Mouse (Mus musculus): ENCODE results near the gene Adh6a.

The Adh6a gene

GRCm38 (mm10) chr3:138312965-138313364 lies at the start of gene Adh6a:
TSS of gene Adh6a (plus strand) at chr3:138313286.
- in situ Hi-C loops (cut with MboI, MseI): no loop called here

GRCm38 (mm10) chr3:138264648-138265047 lies 48.4 kb upstream of the Adh6a start:
- in situ Hi-C loops (cut with MboI, MseI): no loop called here

- in situ Hi-C loops (cut with MboI, MseI): no loop called here
Measured at GRCm38 (mm10) chr3:138270507-138270906, 42.6 kb upstream of the Adh6a start.

- in situ Hi-C loops (cut with MboI, MseI): no loop called here
Measured at GRCm38 (mm10) chr3:138271297-138271696, 41.8 kb upstream of the Adh6a start.

GRCm38 (mm10) chr3:138273080-138273479 lies 40.0 kb upstream of the Adh6a start:
- in situ Hi-C loops (cut with MboI, MseI): no loop called here

GRCm38 (mm10) chr3:138275100-138275499 lies 38.0 kb upstream of the Adh6a start:
- in situ Hi-C loops (cut with MboI, MseI): no loop called here

GRCm38 (mm10) chr3:138282556-138282955 lies 30.5 kb upstream of the Adh6a start:
- in situ Hi-C loops (cut with MboI, MseI): no loop called here

- in situ Hi-C loops (cut with MboI, MseI): no loop called here
Measured at GRCm38 (mm10) chr3:138283831-138284230, 29.3 kb upstream of the Adh6a start.

GRCm38 (mm10) chr3:138285986-138286385 lies 27.1 kb upstream of the Adh6a start:
- in situ Hi-C loops (cut with MboI, MseI): no loop called here

GRCm38 (mm10) chr3:138287686-138288085 lies 25.4 kb upstream of the Adh6a start:
- in situ Hi-C loops (cut with MboI, MseI): no loop called here

GRCm38 (mm10) chr3:138290672-138291071 lies 22.4 kb upstream of the Adh6a start:
- in situ Hi-C loops (cut with MboI, MseI): no loop called here

GRCm38 (mm10) chr3:138291529-138292117 lies 21.5 kb upstream of the Adh6a start:
- in situ Hi-C loops (cut with MboI, MseI): no loop called here

GRCm38 (mm10) chr3:138293298-138293895 lies 19.7 kb upstream of the Adh6a start:
- in situ Hi-C loops (cut with MboI, MseI): no loop called here

GRCm38 (mm10) chr3:138300130-138300529 lies 13.0 kb upstream of the Adh6a start:
- in situ Hi-C loops (cut with MboI, MseI): no loop called here

- in situ Hi-C loops (cut with MboI, MseI): no loop called here
Measured at GRCm38 (mm10) chr3:138302676-138303075, 10.4 kb upstream of the Adh6a start.

- in situ Hi-C loops (cut with MboI, MseI): no loop called here
Measured at GRCm38 (mm10) chr3:138303771-138304488, 9.2 kb upstream of the Adh6a start.

GRCm38 (mm10) chr3:138304489-138304871 lies 8.6 kb upstream of the Adh6a start:
- in situ Hi-C loops (cut with MboI, MseI): no loop called here

- in situ Hi-C loops (cut with MboI, MseI): no loop called here
Measured at GRCm38 (mm10) chr3:138305486-138306289, 7.4 kb upstream of the Adh6a start.

- in situ Hi-C loops (cut with MboI, MseI): no loop called here
Measured at GRCm38 (mm10) chr3:138306290-138306683, 6.8 kb upstream of the Adh6a start.

- in situ Hi-C loops (cut with MboI, MseI): no loop called here
Measured at GRCm38 (mm10) chr3:138309910-138310309, 3.2 kb upstream of the Adh6a start.

GRCm38 (mm10) chr3:138311015-138311414 lies 2.1 kb upstream of the Adh6a start:
- in situ Hi-C loops (cut with MboI, MseI): no loop called here

GRCm38 (mm10) chr3:138316908-138317472 lies 3.9 kb downstream of the Adh6a start:
- in situ Hi-C loops (cut with MboI, MseI): no loop called here
